Mouse (Mus musculus) right cerebral cortex, adult 2 months (tissue): ENCODE data around the gene Pum2.

Experiments used
- DNase-seq, 2 experiments: peaks; one replicate each; pipeline ENCODE4 v3.0.0; 2021 to 2022; ENCODE audit warnings: low spot score in 2 of 2

The Pum2 gene

GRCm38 (mm10) chr12:8793410-8794051 lies 119.6 kb downstream of the Pum2 start:
- DNase-seq = no peak

- no peak for DNase-seq
Measured at GRCm38 (mm10) chr12:8797936-8798335, 124.0 kb downstream of the Pum2 start.

- DNase-seq = no peak
Measured at GRCm38 (mm10) chr12:8798486-8799020, 124.6 kb downstream of the Pum2 start.
